18 mouse cellular contexts compared by ENCODE assay signal in genomic region chr16:12173482-12174041, GRCm38 (mm10).
DNase-seq lines count a peak whose midpoint lies in the region; TF ChIP-seq lines count a peak whose summit lies in the region.
"Had no signal": no experiment of that assay in that cellular context is flagged by ENCODE, and none has a peak within 500 bp of the region (broad histone marks: within the 10 kb centered on the region; RNA-seq: fewer than 3 reads in every experiment).

No protein-coding gene starts in this region.

- TF ChIP-seq POLR2A in CH12.LX (IDR thresholded peaks at IDR 0.05; ENCODE audit: low read depth, low read length), result peak; percentile 47; the same call in 1 of the 2 replicates
- TF ChIP-seq POLR2A in brain, embryonic 14.5 days (IDR thresholded peaks at IDR 0.05; ENCODE audit: borderline replicate concordance, extremely low read depth, insufficient read depth, insufficient read length, poor library complexity, severe bottlenecking), result no peak

- TF ChIP-seq EP300 in CH12.LX (IDR thresholded peaks at IDR 0.05; ENCODE audit: low read length), result no peak

- no peak overlapping the region for H3K27ac ChIP-seq in CH12.LX (ENCODE audit: insufficient read depth, low read depth)

- H3K4me1 ChIP-seq in CH12.LX (ENCODE audit: control insufficient read depth in 1 of 2, insufficient read depth in 2 of 2), result peaks cover 0 to 15% of the 10 kb centered on the region in 2 experiments; a peak in 2 of 4 replicates

- DNase-seq in CH12.LX (ENCODE audit: extremely low read depth), result peak; percentile 52
- DNase-seq in brain, embryonic 14.5 days (ENCODE audit: low read depth), result peak; percentile 2
- DNase-seq in kidney, postnatal 4 days, result no peak
- no peak for DNase-seq in cerebellum, adult 9-10 months
- DNase-seq: adrenal gland, adult 2 months; adrenal gland, adult 8-10 months; adrenal gland, postnatal 10 days; adrenal gland, postnatal 14 days; adrenal gland, postnatal 25 days; adrenal gland, postnatal 36 days; B cell, adult 2 months; cerebellum, adult 11 months; cerebellum, adult 11-12 months; cerebellum, adult 18-20 months; cerebellum, adult 2 months; cerebellum, adult 8-10 months had no signal

- H3K4me2 ChIP-seq in CH12.LX (ENCODE audit: insufficient read depth, low read depth, poor library complexity, severe bottlenecking), result no peak overlapping the region

- TF ChIP-seq RAD21 in CH12.LX (IDR thresholded peaks at IDR 0.05; ENCODE audit: low read depth, low read length), result no peak

- no peak for TF ChIP-seq CTCF in CH12.LX (conservative IDR thresholded peaks at IDR 0.05 in 1 of 2, IDR thresholded peaks at IDR 0.05 in 1 of 2; ENCODE audit: low read depth in 2 of 2, low read length in 2 of 2)
- TF ChIP-seq CTCF in brain, embryonic 14.5 days (IDR thresholded peaks at IDR 0.05; ENCODE audit: borderline replicate concordance, extremely low read depth, insufficient read depth, insufficient read length), result no peak

- no peaks in the 10 kb centered on the region for H3K9me3 ChIP-seq in CH12.LX (replicated peaks; ENCODE audit: low read length)
- H3K9me3 ChIP-seq: G1E had no signal

- no peak overlapping the region for H3K4me3 ChIP-seq in CH12.LX (replicated peaks in 1 of 3; ENCODE audit: low read depth in 2 of 3, low read length in 2 of 3, poor library complexity in 1 of 3)

- dilution Hi-C loops in CH12.LX (cut with MboI; ENCODE audit: extremely low pct_ligation_motif_present, extremely low pct_unique_long_range_greater_than_20kb, low sequenced_read_pairs), result no loop called here

- in situ Hi-C loops in CH12.LX (cut with MboI; ENCODE audit: low pct_ligation_motif_present, low pct_unique_long_range_greater_than_20kb, low sequenced_read_pairs), result no loop called here

- H3K36me3 ChIP-seq in CH12.LX (replicated peaks in 1 of 2; ENCODE audit: control insufficient read depth in 1 of 2, insufficient read depth in 1 of 2, low read length in 1 of 2), result no peaks in the 10 kb centered on the region
- H3K36me3 ChIP-seq: G1E had no signal

- no peak overlapping the region for H3K9ac ChIP-seq in CH12.LX (ENCODE audit: insufficient read depth, low read depth)

- H3K27me3 ChIP-seq in CH12.LX (replicated peaks), result peaks cover 2% of the 10 kb centered on the region
- H3K27me3 ChIP-seq: Patski had no signal

- H3K79me2 ChIP-seq in CH12.LX (replicated peaks; ENCODE audit: control insufficient read depth, extremely low read depth, insufficient read depth, poor library complexity, severe bottlenecking), result no peaks in the 10 kb centered on the region

TF ChIP-seq in CH12.LX, 34 proteins besides CTCF, POLR2A, EP300 and RAD21:
- TF ChIP-seq KAT2A (IDR thresholded peaks at IDR 0.05; ENCODE audit: insufficient replicate concordance, low read length), result no peak
- no peak for TF ChIP-seq ELF1 (IDR thresholded peaks at IDR 0.05; ENCODE audit: low read depth, low read length)
- no peak for TF ChIP-seq USF2 (conservative IDR thresholded peaks at IDR 0.05; ENCODE audit: low read depth, low read length)
- TF ChIP-seq BHLHE40 (IDR thresholded peaks at IDR 0.05; ENCODE audit: low read depth, low read length), result no peak
- no peak for TF ChIP-seq CHD2 (IDR thresholded peaks at IDR 0.05; ENCODE audit: low read length)
- TF ChIP-seq ZC3H11A (IDR thresholded peaks at IDR 0.05; ENCODE audit: low read depth, low read length), result no peak
- no peak for TF ChIP-seq E2F4 (IDR thresholded peaks at IDR 0.05; ENCODE audit: insufficient replicate concordance, low read depth, low read length)
- no peak for TF ChIP-seq MAFK (IDR thresholded peaks at IDR 0.05; ENCODE audit: insufficient replicate concordance, low read length)
- peak; percentile 95 for TF ChIP-seq TBP (conservative IDR thresholded peaks at IDR 0.05; ENCODE audit: low read depth, low read length)
- TF ChIP-seq MAX (IDR thresholded peaks at IDR 0.05; ENCODE audit: low read length), result no peak
- TF ChIP-seq MAZ (IDR thresholded peaks at IDR 0.05; ENCODE audit: low read depth, low read length), result no peak
- no peak for TF ChIP-seq UBTF (IDR thresholded peaks at IDR 0.05; ENCODE audit: low read depth, low read length)
- peak; percentile 93 for TF ChIP-seq ZMIZ1 (IDR thresholded peaks at IDR 0.05; ENCODE audit: low read depth, low read length)
- peak; percentile 7; the same call in 1 of the 2 replicates for TF ChIP-seq ETS1 (conservative IDR thresholded peaks at IDR 0.05; ENCODE audit: low read depth, low read length)

Comparison
In these comparisons a context has a peak if more than half of its experiments do, and no peak if none do; other contexts are left out.
1. DNase-seq: peak in CH12.LX (single experiment) and brain, embryonic 14.5 days (single experiment); none in kidney, postnatal 4 days (0 of 2) and cerebellum, adult 9-10 months (single experiment).